Mouse (Mus musculus): Measurements from ENCODE around the gene Tnnt3. TPM values are rescaled to one million over a fixed set of nuclear protein-coding genes. Genes with fewer than 3 reads are reported as not detected.

Gene Tnnt3
- total RNA-seq (2021), result 1 to 10 TPM in 1 of 2 experiments, under 1 TPM in 1; 0.67 to 1.8 TPM

DNA sequence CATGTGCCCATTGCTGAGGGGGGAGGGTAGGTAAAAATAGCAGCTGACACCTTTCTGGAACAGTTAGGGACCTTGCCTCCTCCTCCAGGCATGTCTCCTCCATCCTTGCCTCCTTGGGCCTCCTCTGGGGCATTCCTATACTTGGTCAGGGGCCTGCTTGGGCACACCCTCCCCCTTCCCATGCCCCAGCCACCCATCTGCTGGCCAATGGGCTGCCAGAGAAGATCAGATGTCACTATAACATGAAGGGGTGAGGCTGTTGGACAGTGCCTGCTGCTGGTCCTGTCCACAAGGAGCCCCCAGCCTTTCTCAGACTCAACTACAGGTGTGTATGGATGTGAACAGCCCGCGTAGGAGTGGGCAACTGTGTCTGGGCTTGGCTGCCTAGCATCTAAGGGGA lies at the start of gene Tnnt3:
Gene Tnnt3, plus strand, starts transcription at position 262 of the 400 bp plus-strand sequence.
- intact Hi-C loops (cut with DNase I), result loop anchor here (5.0 kb wide), 1 partner anchor 181 kb away; no protein-coding TSS in a partner anchor
- DNase-seq, result no peak

DNA sequence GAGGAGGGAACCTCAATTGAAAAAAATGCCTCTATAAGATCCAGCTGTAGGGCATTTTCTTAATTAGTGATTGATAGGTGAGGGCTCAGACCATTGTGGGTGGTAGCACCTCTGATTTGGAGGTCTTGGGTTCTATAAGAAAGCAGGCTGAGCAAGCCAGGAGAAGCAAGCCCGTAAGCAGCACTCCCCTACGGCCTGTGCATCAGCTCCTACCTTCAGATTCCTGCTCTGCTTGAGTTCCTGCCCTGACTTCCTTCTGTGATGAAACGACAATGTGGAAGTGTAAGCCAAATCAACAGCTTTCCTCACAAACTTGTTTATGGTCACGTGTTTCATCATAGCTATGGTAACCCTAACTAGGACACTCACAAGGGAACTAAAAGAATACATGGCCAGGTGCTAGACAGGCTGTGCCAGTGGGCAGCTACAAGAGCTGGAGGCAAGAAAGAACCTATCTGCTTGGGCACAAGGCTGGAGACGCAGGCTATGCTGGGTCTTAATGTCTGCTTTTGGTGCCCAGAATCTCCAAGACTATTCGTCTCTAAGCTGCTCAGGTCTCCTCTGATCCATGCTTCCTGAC lies 49.5 kb upstream of the Tnnt3 start:
- DNase-seq, result no peak
- intact Hi-C loops (cut with DNase I), result no loop called here

DNA sequence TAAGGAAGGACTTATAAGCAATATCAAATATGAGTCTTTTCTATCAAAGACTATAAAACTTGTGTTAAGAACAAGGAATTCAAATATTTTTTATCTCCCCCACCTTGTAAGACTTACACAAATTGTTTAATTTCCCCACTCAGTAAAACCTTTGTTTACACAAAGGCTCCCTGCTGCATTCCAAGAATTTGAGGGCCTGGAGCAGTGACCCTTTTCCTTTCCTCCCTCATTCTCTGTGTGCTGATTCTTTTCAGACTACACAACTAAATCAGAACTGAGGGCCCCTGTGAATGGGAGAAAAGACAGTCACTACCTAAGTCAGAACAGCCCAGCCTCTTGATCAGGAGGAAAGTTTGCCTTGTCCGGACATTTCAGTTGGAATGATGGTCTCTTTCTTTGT lies 43.9 kb upstream of the Tnnt3 start:
- intact Hi-C loops (cut with DNase I), result no loop called here
- no peak for DNase-seq

DNA sequence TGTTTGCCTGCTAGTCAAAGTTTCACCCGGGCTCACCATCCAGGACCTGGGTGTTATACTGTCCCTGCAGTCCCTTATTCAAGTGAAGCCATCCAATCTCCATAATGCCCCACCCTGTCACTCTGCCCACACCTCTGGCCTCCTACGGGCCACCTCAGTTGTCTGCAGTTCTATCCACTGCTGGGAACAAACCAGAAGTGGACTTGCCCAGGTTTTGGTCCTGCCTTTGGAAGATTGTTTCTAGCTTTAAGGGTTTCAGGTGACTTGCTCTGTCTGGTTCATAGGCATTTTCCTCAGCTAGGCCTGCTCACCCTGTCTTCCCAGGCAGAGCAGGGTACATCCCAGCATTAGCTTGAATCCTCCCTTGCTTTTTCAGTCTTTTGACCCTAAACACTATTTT lies 43.4 kb upstream of the Tnnt3 start:
- intact Hi-C loops (cut with DNase I), result no loop called here
- no peak for DNase-seq

DNA sequence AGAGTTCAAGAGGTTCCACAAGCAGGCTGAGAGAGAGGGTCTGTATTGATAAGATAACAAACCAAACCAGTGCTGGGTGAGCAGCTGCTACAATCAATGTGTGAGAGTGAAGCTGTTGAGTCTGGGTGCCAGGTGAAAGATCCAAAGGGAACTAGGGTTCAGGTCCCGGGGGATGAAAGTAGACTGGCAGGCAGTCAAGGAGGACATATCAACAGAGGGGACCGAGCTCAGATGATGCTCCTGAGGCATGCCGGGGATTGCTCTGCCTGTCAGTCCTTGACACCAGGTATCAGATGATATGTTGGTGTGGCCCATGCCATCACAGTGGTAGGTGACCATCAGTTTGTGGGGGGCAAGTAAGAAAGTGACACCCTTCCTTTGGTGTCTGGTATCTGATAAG lies 41.8 kb upstream of the Tnnt3 start:
- intact Hi-C loops (cut with DNase I), result no loop called here
- peak; percentile 32 to 36 for DNase-seq

DNA sequence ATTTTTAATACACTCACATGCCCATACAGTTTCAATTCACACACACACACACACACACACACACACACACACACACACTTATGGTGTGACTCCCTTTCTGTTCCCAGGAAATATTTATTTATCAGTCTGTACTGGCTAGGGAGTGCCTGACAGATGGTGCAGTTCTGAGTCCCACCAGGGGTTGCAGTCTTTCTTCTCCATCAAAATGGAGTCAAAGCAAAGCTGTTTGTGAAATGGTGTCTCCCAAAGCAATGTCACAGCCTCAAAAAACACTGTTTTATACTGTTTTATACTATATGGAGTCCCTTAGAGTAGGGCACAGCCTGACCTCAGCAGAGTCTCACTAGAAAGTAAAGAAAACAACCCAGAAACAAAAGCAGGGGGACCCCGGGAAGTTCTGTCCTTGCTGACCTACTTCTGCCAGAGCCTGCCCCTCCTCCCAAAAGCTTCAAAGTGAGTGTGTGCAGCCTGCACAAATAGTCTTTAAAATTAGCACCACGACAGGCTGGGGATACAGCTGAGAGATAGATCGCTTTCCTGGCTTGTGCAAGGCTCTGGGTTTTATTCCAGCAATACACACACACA lies 41.3 kb upstream of the Tnnt3 start:
- peak; percentile 79 to 81 for DNase-seq
- intact Hi-C loops (cut with DNase I), result no loop called here

DNA sequence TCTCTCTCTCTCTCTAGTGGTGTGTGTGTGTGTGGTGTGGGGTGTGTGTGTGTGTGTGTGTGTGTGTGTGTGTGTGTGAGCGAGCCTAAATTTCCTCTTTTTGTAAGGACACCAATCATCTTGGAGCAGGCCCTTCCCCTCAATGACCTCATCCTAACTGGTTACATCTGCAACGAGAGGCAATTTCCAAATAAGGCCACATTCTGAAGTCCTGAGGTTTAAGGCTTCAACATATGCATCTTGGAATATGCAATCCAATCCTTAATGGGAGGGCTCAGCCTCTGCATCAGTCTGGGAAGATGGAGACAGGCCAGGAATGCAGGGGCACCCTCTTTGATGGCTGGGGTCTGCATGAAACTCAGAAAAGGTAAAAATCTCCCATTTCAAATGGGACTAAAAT lies 40.6 kb upstream of the Tnnt3 start:
- peak; percentile 52 for DNase-seq
- intact Hi-C loops (cut with DNase I), result no loop called here

DNA sequence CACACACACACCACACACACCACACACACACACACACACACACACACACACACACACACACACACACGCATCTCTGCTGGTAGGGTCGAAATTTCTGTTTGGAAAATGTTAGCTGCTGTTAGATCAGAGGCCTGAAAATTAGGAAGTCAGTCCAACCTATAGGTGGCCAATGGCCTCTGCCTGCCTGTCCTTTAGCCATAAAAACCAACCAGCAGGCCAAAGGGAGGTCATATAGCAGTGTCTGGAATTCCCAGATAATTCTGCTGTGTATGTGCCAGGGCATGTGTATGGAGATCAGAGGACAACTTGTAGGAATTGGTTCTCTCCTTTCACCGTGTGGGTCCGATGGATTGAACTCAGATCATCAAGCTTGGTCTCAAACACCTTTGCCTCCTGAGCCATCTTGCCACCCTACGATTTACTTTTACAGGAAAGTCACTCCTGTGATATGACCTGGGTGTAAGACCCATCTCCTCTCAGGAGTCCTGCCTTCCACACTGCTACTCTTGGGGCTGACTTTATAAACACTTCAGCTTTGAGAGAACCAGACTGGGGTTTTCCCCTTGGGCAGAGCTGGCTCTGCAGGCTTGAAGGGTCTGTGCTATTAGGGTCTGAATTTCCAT lies 39.8 kb upstream of the Tnnt3 start:
- DNase-seq, result no peak
- intact Hi-C loops (cut with DNase I), result no loop called here

DNA sequence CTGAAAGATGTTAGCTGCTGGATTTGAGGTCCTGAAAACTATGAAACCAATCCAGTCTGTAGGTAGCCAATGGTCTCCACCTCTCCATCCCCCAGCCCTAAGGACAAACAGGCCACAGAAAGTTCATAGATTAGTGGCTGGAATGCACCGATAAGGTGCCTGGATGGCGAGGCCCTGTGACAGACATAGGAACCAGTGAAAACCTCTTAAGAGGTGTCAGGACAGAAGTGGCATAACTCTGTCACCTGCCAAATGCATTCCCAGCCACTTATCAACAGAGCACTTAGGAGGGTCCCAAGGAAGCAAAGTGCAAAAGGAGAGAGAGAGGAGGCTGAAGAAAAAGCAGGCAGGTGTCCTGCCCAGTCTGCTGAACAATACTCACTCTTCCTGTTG lies 39.3 kb upstream of the Tnnt3 start:
- intact Hi-C loops (cut with DNase I), result no loop called here
- DNase-seq, result peak; percentile 74 to 79

DNA sequence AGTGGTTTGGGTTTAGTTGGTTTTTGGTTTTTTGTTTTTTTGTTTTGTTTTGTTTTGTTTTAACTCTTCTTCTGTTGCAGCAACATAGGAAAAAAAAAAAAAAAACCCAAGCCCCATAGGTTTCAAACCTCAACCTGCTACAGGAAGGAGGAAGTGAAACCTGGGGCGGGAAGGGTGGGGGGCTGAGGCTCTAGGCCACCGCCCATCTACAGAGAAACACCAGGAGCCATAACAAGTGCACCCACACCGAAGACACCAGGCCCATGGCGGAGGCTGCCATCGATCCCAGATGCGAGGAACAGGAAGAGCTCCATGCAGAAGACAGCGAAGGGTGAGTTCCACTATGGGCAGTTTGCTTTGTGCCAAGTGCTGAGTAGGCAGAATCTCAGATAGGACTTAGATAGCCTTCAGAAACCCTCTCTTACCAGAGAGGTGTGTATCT lies 38.0 kb upstream of the Tnnt3 start, which contains the start of gene Lsp1:
Gene Lsp1, plus strand, starts transcription at position 174 of the 442 bp plus-strand sequence.
- DNase-seq, result peak in 1 of 2 experiments; percentile 6
- intact Hi-C loops (cut with DNase I), result no loop called here

DNA sequence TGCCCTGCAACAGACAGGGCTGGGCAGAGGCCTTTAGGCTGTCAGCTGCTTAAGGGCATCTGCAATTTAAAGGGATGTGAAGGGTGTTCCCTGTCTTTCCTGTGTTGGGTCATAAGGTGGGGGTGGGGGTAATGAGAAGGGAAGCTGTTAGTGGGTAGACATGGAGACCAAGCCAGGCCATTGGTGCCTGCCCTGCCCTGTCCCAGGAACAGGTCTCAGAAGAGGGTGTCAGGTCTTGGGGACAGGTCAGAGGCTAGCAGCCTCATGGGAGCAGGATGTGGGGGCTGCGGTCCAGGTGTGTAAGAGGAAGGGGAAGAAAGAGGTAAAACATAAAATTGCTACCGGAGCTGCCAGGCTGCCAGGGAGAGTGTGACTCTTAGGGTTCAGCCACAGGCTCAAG lies 37.2 kb upstream of the Tnnt3 start:
- DNase-seq, result peak in 1 of 2 experiments; percentile 10
- intact Hi-C loops (cut with DNase I), result no loop called here

DNA sequence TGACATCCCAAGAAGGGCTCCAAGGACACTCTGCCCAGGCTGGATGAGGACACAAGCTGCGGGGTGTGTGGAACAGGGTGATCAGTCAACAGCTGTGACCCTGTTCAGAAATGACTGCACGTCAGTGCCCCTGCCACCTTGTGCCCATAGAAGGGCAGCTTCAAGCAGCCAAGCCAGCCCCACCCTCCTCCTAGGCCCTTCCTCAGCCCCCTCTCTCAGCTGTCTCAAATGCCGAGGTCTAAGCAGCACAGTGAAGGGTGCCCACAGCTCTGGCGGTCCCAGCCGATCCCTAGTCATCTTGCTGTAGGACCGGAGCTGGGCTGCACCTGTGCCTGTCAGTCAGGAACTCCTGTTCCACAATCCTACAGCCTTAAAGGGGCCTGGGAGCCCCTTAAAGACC lies 36.4 kb upstream of the Tnnt3 start:
- DNase-seq, result peak; percentile 36 to 40
- intact Hi-C loops (cut with DNase I), result no loop called here

DNA sequence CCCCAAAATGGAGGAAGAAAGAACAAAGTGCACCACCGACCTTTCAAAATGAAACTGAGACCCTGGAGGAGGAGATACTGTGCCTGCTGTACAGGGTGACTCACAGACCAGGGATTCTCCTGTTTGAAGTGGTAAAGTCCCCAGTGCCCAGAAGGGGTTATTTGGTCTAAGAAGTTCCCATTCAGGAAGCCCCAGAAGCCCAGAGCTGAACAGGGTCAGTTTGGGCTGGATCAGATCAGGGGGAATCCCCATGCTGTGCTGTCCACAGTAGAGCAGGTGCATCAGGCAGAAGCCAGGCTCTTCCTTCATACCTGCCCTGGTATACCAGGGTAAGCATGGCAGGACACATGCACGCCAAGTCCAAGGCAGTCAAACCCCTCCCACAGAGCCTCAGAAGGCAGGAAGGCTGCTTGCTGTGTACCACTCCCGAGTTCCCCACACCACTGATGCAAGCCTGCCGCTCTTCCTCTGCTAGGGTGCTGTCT lies 36.0 kb upstream of the Tnnt3 start:
- peak in 1 of 2 experiments; percentile 11 for DNase-seq
- intact Hi-C loops (cut with DNase I), result no loop called here

DNA sequence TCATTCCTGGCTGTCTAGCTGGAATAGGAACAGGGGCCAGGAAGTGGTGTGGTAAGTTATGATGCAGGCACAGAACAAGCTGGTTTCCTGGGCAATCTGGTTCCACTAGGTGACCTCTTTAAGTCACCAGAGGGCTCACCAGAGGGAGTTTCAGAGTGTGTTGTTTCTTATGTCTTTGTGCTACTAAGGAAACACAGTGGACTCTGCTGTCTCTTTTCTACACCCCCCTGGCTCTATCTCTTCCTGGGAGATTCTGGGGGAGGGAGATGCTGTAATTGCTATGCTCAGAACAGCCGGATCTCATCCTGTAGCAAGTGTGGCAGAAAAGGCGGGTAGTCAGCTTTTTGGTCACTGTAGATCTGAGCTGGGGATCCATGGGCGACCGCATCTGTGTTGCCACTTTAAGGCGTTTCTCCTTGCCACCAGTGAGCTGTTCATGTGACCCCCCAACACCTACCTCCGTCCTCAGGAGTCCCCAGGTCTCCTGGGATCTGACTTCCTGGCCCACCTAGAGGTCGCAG lies 28.4 kb upstream of the Tnnt3 start:
- peak; percentile 58 for DNase-seq
- intact Hi-C loops (cut with DNase I), result no loop called here

DNA sequence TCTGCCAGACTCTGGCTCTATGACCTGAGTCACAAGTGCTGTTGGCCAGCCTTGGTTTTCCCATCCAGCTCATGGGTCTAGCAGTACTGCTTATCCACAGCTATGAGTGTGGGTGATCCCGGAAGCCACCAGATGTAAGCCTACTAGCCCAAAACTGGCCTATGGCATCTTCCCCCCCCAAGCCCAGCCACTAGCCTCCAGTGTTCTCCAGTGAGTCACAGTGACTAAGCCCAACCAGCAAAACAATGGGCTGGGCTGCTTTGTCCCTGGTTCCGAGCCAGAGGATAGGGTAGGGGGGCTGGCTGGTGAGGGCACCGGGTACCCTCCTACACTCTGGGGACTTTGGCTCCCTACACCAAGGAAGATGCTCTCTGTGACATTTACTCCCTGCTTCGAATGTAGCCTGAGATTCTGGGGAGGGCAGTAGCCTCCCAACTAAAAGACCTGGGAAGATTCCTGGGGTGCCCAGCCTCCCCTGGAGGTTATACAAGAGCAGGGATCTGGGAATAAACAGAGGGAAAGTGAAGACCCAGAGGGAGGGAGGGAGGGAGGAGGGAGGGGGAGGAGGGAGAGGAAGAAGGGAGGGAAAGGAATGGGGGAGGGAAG lies 27.7 kb upstream of the Tnnt3 start:
- intact Hi-C loops (cut with DNase I), result no loop called here
- peak; percentile 87 to 88 for DNase-seq

DNA sequence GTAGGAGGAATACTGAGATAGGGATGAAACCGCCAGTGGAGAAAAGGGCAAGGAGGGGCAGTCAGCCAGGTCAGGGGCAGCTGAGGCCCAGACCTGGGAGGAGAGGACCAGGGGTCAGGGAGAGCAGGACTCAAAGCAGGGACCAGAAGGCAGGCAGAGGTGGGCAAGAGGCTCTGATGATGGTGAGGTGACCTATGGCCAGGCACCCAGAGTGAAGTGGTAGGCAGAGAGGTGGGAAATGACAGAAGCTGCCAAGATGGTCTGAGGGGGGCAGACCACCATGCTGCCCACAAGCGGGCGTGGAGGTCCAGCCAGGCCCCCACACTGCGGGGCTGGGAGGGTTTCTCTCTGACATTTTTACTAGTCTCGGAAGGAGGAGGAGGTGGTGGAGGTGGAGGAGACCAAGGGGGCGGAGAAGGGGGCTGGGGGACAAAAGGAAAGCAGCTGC lies 27.2 kb upstream of the Tnnt3 start:
- peak in 1 of 2 experiments; percentile 45 for DNase-seq
- intact Hi-C loops (cut with DNase I), result no loop called here

DNA sequence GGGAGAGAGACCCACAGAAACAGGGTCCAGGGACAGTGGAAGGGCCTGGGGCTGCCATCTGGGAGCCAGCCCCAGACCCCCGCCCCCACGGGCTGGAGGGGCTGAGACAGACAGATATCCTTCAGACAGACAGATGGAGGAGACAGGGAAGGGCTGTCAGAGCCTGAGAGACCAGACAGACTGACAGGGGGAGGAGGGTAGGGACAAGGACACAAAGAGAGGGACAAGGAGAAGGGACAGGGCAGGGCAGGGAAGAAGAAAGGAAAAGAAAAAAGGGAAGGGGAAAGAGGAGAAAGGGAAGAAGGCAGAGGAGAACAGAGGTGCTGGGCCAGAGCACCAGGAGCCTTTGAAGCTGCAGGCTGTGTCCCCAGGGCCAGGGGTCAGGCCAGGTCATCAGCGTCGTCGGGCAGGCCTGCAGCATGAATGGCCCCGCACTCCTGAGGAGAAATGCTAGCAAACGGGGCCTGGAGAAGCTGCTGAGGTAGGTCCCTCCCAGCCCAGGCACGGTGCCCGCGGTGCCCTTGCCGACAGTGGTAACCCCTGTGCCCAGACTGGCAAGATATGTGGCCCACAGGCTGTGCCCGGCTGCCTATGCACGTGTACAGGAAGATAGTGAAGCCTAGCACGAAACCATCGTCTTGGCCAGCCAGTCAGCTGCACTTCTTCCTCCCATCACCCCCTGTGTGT lies 26.6 kb upstream of the Tnnt3 start:
- DNase-seq, result peak; percentile 74 to 77
- intact Hi-C loops (cut with DNase I), result no loop called here

DNA sequence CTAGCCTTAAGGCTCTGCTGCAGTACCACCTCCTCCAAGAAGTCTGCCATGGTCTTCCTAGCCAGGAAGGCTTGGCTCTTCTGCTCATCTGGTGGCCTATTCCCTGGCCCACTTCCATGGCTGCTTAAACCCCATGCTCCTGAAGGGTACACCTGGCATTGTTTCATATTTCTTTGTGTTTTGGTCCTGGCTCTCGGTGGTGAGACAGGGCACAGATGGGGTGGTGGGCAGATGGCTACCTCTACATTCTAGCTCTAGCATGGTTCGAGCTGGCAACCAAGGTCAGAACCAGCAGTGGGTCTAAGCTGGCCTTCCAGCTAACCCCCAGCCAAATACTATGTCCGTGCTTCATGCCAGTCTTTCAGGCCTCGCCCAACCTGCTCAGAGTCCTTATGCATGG lies 25.7 kb upstream of the Tnnt3 start:
- DNase-seq, result no peak

DNA sequence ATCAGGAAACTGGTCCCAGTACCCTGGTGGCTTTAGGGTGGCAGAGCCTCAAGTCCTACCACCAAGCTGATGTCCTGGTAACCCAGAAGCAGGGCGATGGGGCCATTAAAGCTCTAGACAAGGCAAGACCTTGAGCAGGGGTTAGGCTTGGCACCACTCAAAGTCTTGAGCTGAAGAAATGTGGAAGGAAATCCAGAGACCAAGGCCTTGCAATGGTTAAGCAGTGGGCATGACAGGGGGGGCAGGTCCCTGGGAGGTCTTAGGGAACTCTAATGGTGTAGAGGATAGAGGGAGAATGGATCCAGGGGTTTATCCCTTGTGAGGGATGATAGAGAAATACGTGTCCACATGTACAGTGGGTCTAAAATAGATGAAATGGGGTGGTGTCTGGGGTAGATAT lies 25.2 kb upstream of the Tnnt3 start:
- intact Hi-C loops (cut with DNase I), result no loop called here
- no peak for DNase-seq

More for the DNA sequence above, 25.7 kb upstream of the Tnnt3 start:
- intact Hi-C loops (cut with DNase I), result no loop called here

DNA sequence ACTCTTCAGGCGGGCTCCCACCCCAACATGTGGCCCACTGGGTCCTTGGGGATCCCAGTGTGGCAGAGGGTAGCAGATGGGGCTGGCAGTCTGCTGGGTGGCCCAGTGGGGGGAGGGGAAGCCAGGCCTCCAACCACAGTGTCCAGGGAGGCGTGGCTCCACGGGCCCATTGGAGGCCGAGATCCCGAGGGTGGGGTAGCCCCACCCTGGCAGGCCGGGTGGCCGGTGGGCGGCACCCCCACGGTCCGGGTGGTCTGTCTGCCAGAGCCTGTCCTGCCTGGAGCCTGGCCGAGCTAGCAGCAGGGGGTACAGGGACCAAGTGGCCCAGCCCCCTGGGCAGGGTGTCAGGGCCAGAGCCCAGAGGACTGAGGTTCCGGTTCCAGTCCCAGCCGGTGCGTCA lies 23.8 kb upstream of the Tnnt3 start:
- DNase-seq, result peak; percentile 68 to 75
- intact Hi-C loops (cut with DNase I), result loop anchor here (2.0 kb wide), 1 partner anchor 28 kb away; no protein-coding TSS in a partner anchor

All from heart, postnatal 10 days (tissue).